ENCODE assay signal across 10 mouse cellular contexts in genomic region chr7:125600136-125600535, GRCm38 (mm10).
"Had no signal": no experiment of that assay in that cellular context is flagged by ENCODE, and none has a peak within 500 bp of the region (broad histone marks: within the 10 kb centered on the region; RNA-seq: fewer than 3 reads in every experiment).

No protein-coding gene starts in this region.

- H3K9me3 ChIP-seq: limb, embryonic 13.5 days; midbrain, embryonic 13.5 days; neural tube, embryonic 15.5 days had no signal

- H3K4me1 ChIP-seq: limb, embryonic 13.5 days; midbrain, embryonic 13.5 days; neural tube, embryonic 15.5 days had no signal

- H3K36me3 ChIP-seq: limb, embryonic 13.5 days; midbrain, embryonic 13.5 days; neural tube, embryonic 15.5 days had no signal

- H3K27ac ChIP-seq: limb, embryonic 13.5 days; midbrain, embryonic 13.5 days; neural tube, embryonic 15.5 days had no signal

- H3K27me3 ChIP-seq: limb, embryonic 13.5 days; midbrain, embryonic 13.5 days; neural tube, embryonic 15.5 days had no signal

- H3K4me3 ChIP-seq: limb, embryonic 13.5 days; midbrain, embryonic 13.5 days; neural tube, embryonic 15.5 days had no signal

- DNase-seq: kidney, adult 8-10 months; kidney, postnatal 25 days; left cerebral cortex, postnatal 4 days; lung, embryonic 14.5 days; lung, postnatal 10 days; right cerebral cortex, postnatal 4 days; thymus, adult 2 months had no signal
